Mouse (Mus musculus) neural tube, embryonic 14.5 days (tissue): ENCODE measurements at regions not wholly inside any gene's neighbourhood (a gene's known extent, or its start where the extent isn't known, plus 50 kb on each side); places are given as distances from the start of the nearest gene placed in this dataset.

Source experiments
- ATAC-seq: fragments of 200-750 bp; cut with Nextera tagmentation; 2 replicates; pipeline ENCODE4 v1.8.0; 2017; ENCODE audit warnings: low read depth, mild to moderate bottlenecking, moderate TSS enrichment, moderate library complexity
- H3K27ac ChIP-seq: fragments of 300-500 bp; sonication (generic); 2 replicates; pipeline ENCODE4 v1.5.1; 2014; ENCODE audit warnings: low read depth, mild to moderate bottlenecking, control low read depth, low read length, moderate library complexity, mixed read lengths
- H3K27me3 ChIP-seq: fragments of 300-500 bp; sonication (generic); 2 replicates; pipeline ENCODE4 v1.6.1; 2014; ENCODE audit warnings: low read length; ENCODE audit not compliant: control insufficient read depth, insufficient read depth
- H3K36me3 ChIP-seq: fragments of 300-500 bp; sonication (generic); 2 replicates; pipeline ENCODE4 v1.6.1; 2014; ENCODE audit warnings: low read length, mixed read lengths; ENCODE audit not compliant: control insufficient read depth, insufficient read depth
- H3K4me1 ChIP-seq: fragments of 300-500 bp; sonication (generic); 2 replicates; pipeline ENCODE4 v1.6.1; 2014; ENCODE audit warnings: low read length; ENCODE audit not compliant: control insufficient read depth, insufficient read depth
- H3K4me2 ChIP-seq: fragments of 300-500 bp; sonication (generic); 2 replicates; pipeline ENCODE4 v1.6.1; 2014; ENCODE audit warnings: mild to moderate bottlenecking, low read depth, low read length, control low read depth
- H3K4me3 ChIP-seq: fragments of 300-500 bp; sonication (generic); 2 replicates; pipeline ENCODE4 v1.5.1; 2014; ENCODE audit warnings: low read depth, low read length, control low read depth, mixed read lengths
- H3K9ac ChIP-seq: fragments of 300-500 bp; sonication (generic); replicated peaks from 2 replicates; pipeline ENCODE4 v1.6.1; 2014; ENCODE audit warnings: low read depth, mild to moderate bottlenecking, control low read depth, low read length, mixed read lengths
- H3K9me3 ChIP-seq: fragments of 300-500 bp; sonication (generic); 2 replicates; pipeline ENCODE4 v1.6.1; 2016; ENCODE audit warnings: low read length; ENCODE audit not compliant: control insufficient read depth
- WGBS: fragments of 180-500 bp; shearing (Covaris S2); extraction: QIAGEN DNeasy Blood & Tissue Kit; methylation state at CpG from one replicate; pipeline ENCODE4 v1.1.7; 2014; 5-methylcytosine and 5-hydroxymethylcytosine counted together

GRCm38 (mm10) chr14:46015682-46016400 lies 357.9 kb upstream of the Ddhd1 start:
- Histone ChIP-seq H3K27ac (no peak overlapping the region), H3K4me3 (no peak overlapping the region), H3K27me3 (no peaks in the 10 kb centered on the region), H3K9me3 (no peaks in the 10 kb centered on the region), H3K9ac (no peak overlapping the region), H3K4me2 (no peak overlapping the region), H3K4me1 (no peaks in the 10 kb centered on the region), H3K36me3 (no peaks in the 10 kb centered on the region)
- WGBS, result 91% methylated on average over 6 of the region's 6 CpGs
- ATAC-seq, result no peak

DNA sequence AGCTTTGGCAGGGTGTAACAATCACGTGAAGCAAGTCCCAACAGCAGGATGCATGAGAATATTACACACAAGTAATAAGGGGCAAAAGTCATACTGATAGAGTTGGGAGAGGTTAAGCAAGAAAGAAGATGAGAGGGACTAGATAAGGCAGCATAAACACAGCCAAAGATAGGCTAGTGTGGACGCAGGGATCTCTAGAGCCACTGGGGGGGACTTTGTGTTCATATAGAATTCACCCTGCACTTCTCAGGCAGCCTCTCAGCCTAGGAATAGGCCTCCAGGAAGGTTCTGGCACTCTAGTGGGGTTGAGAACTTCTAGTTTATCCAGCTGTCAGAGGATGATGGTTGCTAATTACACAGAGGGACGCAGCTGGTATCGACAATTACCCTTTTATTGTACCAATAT lies 358.8 kb upstream of the Ddhd1 start:
- H3K36me3 ChIP-seq, result no peaks in the 10 kb centered on the region
- ATAC-seq, result no peak
- no peak overlapping the region for H3K4me3 ChIP-seq
- 47% methylated on average over 4 of the region's 4 CpGs for WGBS
- H3K4me1 ChIP-seq, result no peaks in the 10 kb centered on the region
- no peak overlapping the region for H3K9ac ChIP-seq
- H3K9me3 ChIP-seq, result no peaks in the 10 kb centered on the region
- H3K4me2 ChIP-seq, result no peak overlapping the region
- H3K27ac ChIP-seq, result no peak overlapping the region
- H3K27me3 ChIP-seq, result no peaks in the 10 kb centered on the region

DNA sequence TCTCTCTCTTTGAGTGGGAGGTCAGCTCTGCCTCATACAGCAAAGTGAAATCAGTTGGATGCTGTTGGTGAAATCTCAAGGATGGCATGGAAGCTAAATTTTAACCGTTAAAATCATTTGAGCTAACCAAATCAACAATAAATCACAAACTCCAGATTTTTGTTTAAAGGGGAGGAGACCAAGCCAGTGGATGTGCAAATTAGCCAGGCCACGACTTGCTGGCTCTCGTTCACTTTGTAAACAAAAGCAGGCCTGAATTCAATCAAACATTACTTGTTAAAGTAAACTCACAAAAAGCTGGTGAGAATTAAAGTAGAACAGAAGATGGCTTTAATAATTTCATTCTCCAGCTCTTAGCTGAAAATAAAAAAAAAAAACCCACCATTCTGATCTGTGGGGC lies 359.3 kb upstream of the Ddhd1 start:
- H3K4me3 ChIP-seq, result no peak overlapping the region
- no peaks in the 10 kb centered on the region for H3K9me3 ChIP-seq
- ATAC-seq, result no peak
- H3K9ac ChIP-seq, result no peak overlapping the region
- H3K36me3 ChIP-seq, result no peaks in the 10 kb centered on the region
- WGBS, result 65% methylated on average over 3 of the region's 3 CpGs
- H3K27ac ChIP-seq, result no peak overlapping the region
- no peak overlapping the region for H3K4me2 ChIP-seq
- H3K27me3 ChIP-seq, result no peaks in the 10 kb centered on the region
- no peaks in the 10 kb centered on the region for H3K4me1 ChIP-seq

DNA sequence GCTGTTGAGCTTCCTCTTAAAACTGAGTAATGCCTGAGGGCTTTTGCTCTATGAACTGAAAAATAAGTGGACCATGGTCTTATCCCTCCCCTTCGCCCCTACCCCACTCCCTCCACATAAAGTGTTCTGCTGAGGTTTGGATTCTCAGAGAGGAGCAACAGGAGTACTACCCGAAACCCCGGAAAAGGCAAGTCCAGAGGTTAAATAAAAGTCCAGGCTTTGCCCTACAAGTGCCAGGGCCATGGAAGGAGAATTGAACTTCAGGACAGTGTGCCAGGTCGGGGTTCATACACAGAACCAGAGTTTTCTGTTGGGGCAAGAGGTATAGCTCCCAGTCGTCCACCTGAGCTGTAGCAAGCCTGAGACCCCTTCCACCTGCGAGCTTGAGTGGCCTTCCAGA lies 360.0 kb upstream of the Ddhd1 start:
- no peaks in the 10 kb centered on the region for H3K4me1 ChIP-seq
- no peak overlapping the region for H3K4me3 ChIP-seq
- H3K27me3 ChIP-seq, result no peaks in the 10 kb centered on the region
- H3K9ac ChIP-seq, result no peak overlapping the region
- H3K4me2 ChIP-seq, result no peak overlapping the region
- no peak overlapping the region for H3K27ac ChIP-seq
- H3K36me3 ChIP-seq, result no peaks in the 10 kb centered on the region
- 84% methylated on average over 6 of the region's 6 CpGs for WGBS
- no peak for ATAC-seq
- no peaks in the 10 kb centered on the region for H3K9me3 ChIP-seq

GRCm38 (mm10) chr14:46019240-46020025 lies 359.8 kb upstream of the Gm15217 start:
- no peaks in the 10 kb centered on the region for H3K27me3 ChIP-seq
- WGBS, result 59% methylated on average over 14 of the region's 14 CpGs

GRCm38 (mm10) chr14:46034301-46034700 lies 344.9 kb upstream of the Gm15217 start:
- no peaks in the 10 kb centered on the region for H3K36me3 ChIP-seq
- ATAC-seq, result no peak
- 96% methylated on average over 8 of the region's 8 CpGs for WGBS

More at GRCm38 (mm10) chr14:46019240-46020025, 359.8 kb upstream of the Gm15217 start:
- Histone ChIP-seq H3K36me3 (no peaks in the 10 kb centered on the region), H3K9me3 (no peaks in the 10 kb centered on the region), H3K4me3 (no peak overlapping the region), H3K27ac (no peak overlapping the region), H3K4me2 (no peak overlapping the region), H3K9ac (no peak overlapping the region), H3K4me1 (no peaks in the 10 kb centered on the region)
- no peak; the same call in 1 of the 2 replicates for ATAC-seq

DNA sequence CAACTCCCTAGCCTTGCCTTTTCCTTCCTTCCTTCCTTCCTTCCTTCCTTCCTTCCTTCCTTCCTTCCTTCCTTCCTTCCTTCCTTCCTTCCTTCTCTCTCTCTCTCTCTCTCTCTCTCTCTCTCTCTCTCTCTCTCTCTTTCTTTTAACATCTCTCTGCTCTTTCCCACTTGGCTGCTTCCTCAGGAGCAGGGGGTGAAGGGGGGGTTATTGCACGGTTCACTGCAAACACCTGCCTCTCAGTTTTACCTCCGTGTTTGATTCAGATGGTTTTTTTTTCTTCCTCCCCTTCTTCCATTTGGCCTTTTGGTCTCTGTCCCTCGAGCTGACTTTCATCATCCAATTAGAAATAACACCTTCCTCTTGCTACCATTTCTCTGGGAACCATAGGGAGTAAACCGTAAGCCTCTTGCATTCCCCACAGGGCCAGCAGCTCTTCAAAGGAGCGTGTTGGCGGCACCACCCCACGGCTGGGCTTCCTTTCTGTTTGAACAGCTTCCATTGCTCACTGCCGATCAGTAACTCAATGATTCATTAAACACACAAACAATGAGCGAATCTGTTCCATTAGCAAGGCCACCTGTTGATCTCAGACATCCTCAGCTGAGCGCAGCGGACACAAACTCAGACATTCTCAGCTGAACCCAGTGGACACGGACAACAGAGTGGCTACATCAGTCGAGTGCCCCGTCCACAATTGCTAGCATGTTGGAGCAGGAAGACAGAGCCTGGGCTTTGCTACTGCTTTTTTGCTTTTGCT lies 318.4 kb upstream of the Gm15217 start:
- H3K36me3 ChIP-seq, result no peaks in the 10 kb centered on the region
- H3K9me3 ChIP-seq, result no peaks in the 10 kb centered on the region
- H3K9ac ChIP-seq, result no peak overlapping the region
- H3K27me3 ChIP-seq, result no peaks in the 10 kb centered on the region
- no peak overlapping the region for H3K4me3 ChIP-seq
- peak overlapping the region; percentile 41 for H3K4me2 ChIP-seq
- 0 out of 2 replicates have a peak, but pooled peaks have one; percentile 41 for ATAC-seq
- H3K27ac ChIP-seq, result no peak overlapping the region
- no peaks in the 10 kb centered on the region for H3K4me1 ChIP-seq
- 30% methylated on average over 14 of the region's 14 CpGs for WGBS

More at GRCm38 (mm10) chr14:46034301-46034700, 344.9 kb upstream of the Gm15217 start:
- Histone ChIP-seq H3K9ac (no peak overlapping the region), H3K9me3 (no peaks in the 10 kb centered on the region), H3K4me3 (no peak overlapping the region), H3K4me2 (no peak overlapping the region), H3K27me3 (no peaks in the 10 kb centered on the region), H3K4me1 (no peaks in the 10 kb centered on the region), H3K27ac (no peak overlapping the region)

- WGBS, result 79% methylated on average over 5 of the region's 5 CpGs
- H3K4me3 ChIP-seq, result no peak overlapping the region
- ATAC-seq, result no peak
- no peaks in the 10 kb centered on the region for H3K9me3 ChIP-seq
- no peaks in the 10 kb centered on the region for H3K4me1 ChIP-seq
- H3K36me3 ChIP-seq, result no peaks in the 10 kb centered on the region
- H3K27me3 ChIP-seq, result no peaks in the 10 kb centered on the region
- H3K4me2 ChIP-seq, result no peak overlapping the region
- no peak overlapping the region for H3K9ac ChIP-seq
- H3K27ac ChIP-seq, result no peak overlapping the region
Observed at GRCm38 (mm10) chr14:46067102-46067801, 312.0 kb upstream of the Gm15217 start.
